Mouse (Mus musculus) midbrain, embryonic 11.5 days (tissue): Measurements from ENCODE around the gene Msh5. TPM values are rescaled to one million over a fixed set of nuclear protein-coding genes. Genes with fewer than 3 reads are reported as not detected.

Experiments used
- ATAC-seq: fragments of 200-750 bp; cut with Nextera tagmentation; 2 replicates; pipeline ENCODE4 v1.8.0; 2017; ENCODE audit warnings: moderate TSS enrichment, moderate library complexity; ENCODE audit not compliant: low FRiP score
- DNase-seq: peaks from one replicate; pipeline ENCODE4 v3.0.0; 2015; ENCODE audit warnings: low spot score; ENCODE audit errors: missing footprints
- H3K27ac ChIP-seq: fragments of 300-500 bp; sonication (generic); 2 replicates; pipeline ENCODE4 v1.5.1; 2014; ENCODE audit warnings: low read depth, low read length
- H3K27me3 ChIP-seq: fragments of 300-500 bp; sonication (generic); 2 replicates; pipeline ENCODE4 v1.6.1; 2014; ENCODE audit warnings: mild to moderate bottlenecking, low read length, moderate library complexity, mixed read lengths; ENCODE audit not compliant: control insufficient read depth, insufficient read depth
- H3K36me3 ChIP-seq: fragments of 300-500 bp; sonication (generic); 2 replicates; pipeline ENCODE4 v1.6.1; 2014; ENCODE audit warnings: mild to moderate bottlenecking, low read length, moderate library complexity, mixed read lengths; ENCODE audit not compliant: control insufficient read depth, insufficient read depth
- H3K4me1 ChIP-seq: fragments of 300-500 bp; sonication (generic); 2 replicates; pipeline ENCODE4 v1.6.1; 2014; ENCODE audit warnings: low read length; ENCODE audit not compliant: control insufficient read depth, insufficient read depth
- H3K4me2 ChIP-seq: fragments of 300-500 bp; sonication (generic); 2 replicates; pipeline ENCODE4 v1.6.1; 2014; ENCODE audit warnings: mild to moderate bottlenecking, moderate library complexity
- H3K4me3 ChIP-seq: fragments of 300-500 bp; sonication (generic); 2 replicates; pipeline ENCODE4 v1.5.1; 2014; ENCODE audit warnings: low read depth, low read length
- H3K9ac ChIP-seq: fragments of 300-500 bp; sonication (generic); 2 replicates; pipeline ENCODE4 v1.6.1; 2014; ENCODE audit warnings: low read length
- H3K9me3 ChIP-seq: fragments of 300-500 bp; sonication (generic); 2 replicates; pipeline ENCODE4 v1.6.1; 2016; ENCODE audit warnings: low read length; ENCODE audit not compliant: control insufficient read depth
- WGBS: fragments of 180-500 bp; shearing (Covaris S2); extraction: QIAGEN DNeasy Blood & Tissue Kit; methylation state at CpG from one replicate; pipeline ENCODE4 v1.1.7; 2014; 5-methylcytosine and 5-hydroxymethylcytosine counted together
- polyA plus RNA-seq: library from polyadenylated mRNA; unstranded; fragments of >200 nt; fragmentation: Nextera tagmentation; extraction: Ambion mirVana; gene quantifications from 2 replicates; pipeline ENCODE4 v1.2.1, GENCODE M21; 2014

The Msh5 gene
- polyA plus RNA-seq, 1 experiment from 2014 or later: 5.2 TPM

- Histone ChIP-seq H3K9me3 (no peaks in the 10 kb centered on the region), H3K4me2 (no peak overlapping the region), H3K4me3 (no peak overlapping the region), H3K9ac (no peak overlapping the region), H3K36me3 (no peaks in the 10 kb centered on the region), H3K4me1 (peaks cover 15% of the 10 kb centered on the region), H3K27me3 (no peaks in the 10 kb centered on the region), H3K27ac (no peak overlapping the region)
- WGBS: 94% methylated on average over 4 of the region's 4 CpGs
- ATAC-seq (no peak), DNase-seq (no peak)
These were observed 66.9 kb downstream of the Msh5 start for GRCm38 (mm10) chr17:34979631-34980030.

Other genes starting within 250 kb of the Msh5 start
- not detected in 2 replicates for gene Cyp21a1, start 242.2 kb downstream of the Msh5 start, polyA plus RNA-seq
- 20.2 and 21.5 TPM in 2 replicates for gene Stk19, start 209.8 kb downstream of the Msh5 start, polyA plus RNA-seq
- gene Dxo, start 209.7 kb downstream of the Msh5 start, polyA plus RNA-seq: 60.7 and 64.8 TPM in 2 replicates
- gene Skiv2l, start 196.5 kb downstream of the Msh5 start, polyA plus RNA-seq: 30.7 and 36.2 TPM in 2 replicates
- gene Nelfe, start 196.4 kb downstream of the Msh5 start, polyA plus RNA-seq: 117 and 125 TPM in 2 replicates
- gene Cfb, start 184.2 kb downstream of the Msh5 start, polyA plus RNA-seq: 1.6 and 1.9 TPM in 2 replicates
- gene Zbtb12, start 167.3 kb downstream of the Msh5 start, polyA plus RNA-seq: 2.5 and 2.9 TPM in 2 replicates
- 0.05 and 0.15 TPM in 2 replicates for gene Gm20547, start 164.7 kb downstream of the Msh5 start, polyA plus RNA-seq
- gene C2, start 148.5 kb downstream of the Msh5 start, polyA plus RNA-seq: 0.83 and 1.5 TPM in 2 replicates
- 56.9 and 60.5 TPM in 2 replicates for gene Ehmt2, start 148.3 kb downstream of the Msh5 start, polyA plus RNA-seq
- not detected in 2 replicates for gene Slc44a4, start 132.3 kb downstream of the Msh5 start, polyA plus RNA-seq
- 11.0 and 12.3 TPM in 2 replicates for gene Neu1, start 115.5 kb downstream of the Msh5 start, polyA plus RNA-seq
- gene Hspa1b, start 87.5 kb downstream of the Msh5 start, polyA plus RNA-seq: 0.08 and 0.26 TPM in 2 replicates
- not detected in 2 replicates for gene Gm20481, start 76.8 kb downstream of the Msh5 start, polyA plus RNA-seq
- gene Hspa1a, start 74.6 kb downstream of the Msh5 start, polyA plus RNA-seq: 0.59 and 1.2 TPM in 2 replicates
- gene Hspa1l, start 74.0 kb downstream of the Msh5 start, polyA plus RNA-seq: 1.4 and 2.0 TPM in 2 replicates
- gene Lsm2, start 64.9 kb downstream of the Msh5 start, polyA plus RNA-seq: 213 and 234 TPM in 2 replicates
- gene Vars, start 45.8 kb downstream of the Msh5 start, polyA plus RNA-seq: 76.1 and 81.2 TPM in 2 replicates
- gene Vwa7, start 30.2 kb downstream of the Msh5 start, polyA plus RNA-seq: 0.07 TPM in 1 of 2 replicates, not detected in the other
- gene Sapcd1, start 18.7 kb downstream of the Msh5 start, polyA plus RNA-seq: 5.3 and 7.3 TPM in 2 replicates
- gene Clic1, start 3.2 kb upstream of the Msh5 start, polyA plus RNA-seq: 73.8 and 83.9 TPM in 2 replicates
- 614 and 653 TPM in 2 replicates for gene Ddah2, start 12.3 kb upstream of the Msh5 start, polyA plus RNA-seq
- not detected in 2 replicates for gene Ly6g6c, start 18.6 kb upstream of the Msh5 start, polyA plus RNA-seq
- 0.76 and 0.89 TPM in 2 replicates for gene Mpig6b, start 19.4 kb upstream of the Msh5 start, polyA plus RNA-seq
- gene Ly6g6e, start 30.2 kb upstream of the Msh5 start, polyA plus RNA-seq: not detected in 2 replicates
- gene Ly6g6d, start 31.3 kb upstream of the Msh5 start, polyA plus RNA-seq: 0.97 and 1.5 TPM in 2 replicates
- gene Ly6g6f, start 38.9 kb upstream of the Msh5 start, polyA plus RNA-seq: 0.28 and 0.74 TPM in 2 replicates
- gene Abhd16a, start 42.5 kb upstream of the Msh5 start, polyA plus RNA-seq: 40.5 and 45.2 TPM in 2 replicates
- not detected in 2 replicates for gene Ly6g5c, start 61.5 kb upstream of the Msh5 start, polyA plus RNA-seq
- gene Ly6g5b, start 68.7 kb upstream of the Msh5 start, polyA plus RNA-seq: 0.86 and 1.2 TPM in 2 replicates
- 24.4 and 26.3 TPM in 2 replicates for gene Gpank1, start 74.7 kb upstream of the Msh5 start, polyA plus RNA-seq
- gene Csnk2b, start 75.3 kb upstream of the Msh5 start, polyA plus RNA-seq: 293 and 299 TPM in 2 replicates
- gene D17H6S53E, start 79.6 kb upstream of the Msh5 start, polyA plus RNA-seq: 7.1 and 8.1 TPM in 2 replicates
- 0.37 and 0.45 TPM in 2 replicates for gene Apom, start 85.3 kb upstream of the Msh5 start, polyA plus RNA-seq
- 96.0 and 104 TPM in 2 replicates for gene Bag6, start 88.4 kb upstream of the Msh5 start, polyA plus RNA-seq
- 138 and 153 TPM in 2 replicates for gene Prrc2a, start 118.2 kb upstream of the Msh5 start, polyA plus RNA-seq
- gene Aif1, start 129.3 kb upstream of the Msh5 start, polyA plus RNA-seq: 7.8 and 8.4 TPM in 2 replicates
- gene Lst1, start 141.7 kb upstream of the Msh5 start, polyA plus RNA-seq: 7.8 and 10.2 TPM in 2 replicates
- 0.41 TPM in 1 of 2 replicates, not detected in the other for gene Ltb, start 147.7 kb upstream of the Msh5 start, polyA plus RNA-seq
- gene Tnf, start 155.3 kb upstream of the Msh5 start, polyA plus RNA-seq: 0.26 TPM in 1 of 2 replicates, not detected in the other
- not detected in 2 replicates for gene Lta, start 158.6 kb upstream of the Msh5 start, polyA plus RNA-seq
- not detected in 2 replicates for gene Gm16181, start 174.1 kb upstream of the Msh5 start, polyA plus RNA-seq
- gene Atp6v1g2, start 186.9 kb upstream of the Msh5 start, polyA plus RNA-seq: 17.0 and 17.8 TPM in 2 replicates
- 3.3 and 4.4 TPM in 2 replicates for gene Nfkbil1, start 189.0 kb upstream of the Msh5 start, polyA plus RNA-seq
- 649 and 657 TPM in 2 replicates for gene Ddx39b, start 195.0 kb upstream of the Msh5 start, polyA plus RNA-seq
- 42.2 and 45.9 TPM in 2 replicates for gene H2-D1, start 216.0 kb upstream of the Msh5 start, polyA plus RNA-seq